Mouse (Mus musculus) right cerebral cortex, adult 2 months (tissue): ENCODE measurements around the gene Fam243.

Experiments used
- DNase-seq, 2 experiments: peaks; one replicate each; pipeline ENCODE4 v3.0.0; 2021 to 2022; ENCODE audit warnings: low spot score in 2 of 2

Fam243 gene

GRCm38 (mm10) chr16:92321341-92321740, at the start of gene Fam243:
Fam243 (minus strand) TSS chr16:92321441.
- no peak for DNase-seq

GRCm38 (mm10) chr16:92369260-92369659, 48.0 kb upstream of the Fam243 start:
- no peak for DNase-seq

- DNase-seq: no peak
These were observed 44.2 kb upstream of the Fam243 start for GRCm38 (mm10) chr16:92365477-92365876.

- DNase-seq: no peak
These were observed 39.5 kb upstream of the Fam243 start for GRCm38 (mm10) chr16:92360711-92361110.

GRCm38 (mm10) chr16:92359229-92359628, 38.0 kb upstream of the Fam243 start, which contains the start of gene Kcne1:
Kcne1 (minus strand) TSS chr16:92359468.
- no peak for DNase-seq

GRCm38 (mm10) chr16:92358734-92359133, 37.5 kb upstream of the Fam243 start:
- no peak for DNase-seq

- DNase-seq: no peak
These were observed 36.3 kb upstream of the Fam243 start for GRCm38 (mm10) chr16:92357566-92357965.

- no peak for DNase-seq
These were observed 35.8 kb upstream of the Fam243 start for GRCm38 (mm10) chr16:92357023-92357422.

- DNase-seq: no peak
These were observed 34.7 kb upstream of the Fam243 start for GRCm38 (mm10) chr16:92355982-92356381.

- no peak for DNase-seq
These were observed 34.1 kb upstream of the Fam243 start for GRCm38 (mm10) chr16:92355366-92355765.

- no peak for DNase-seq
These were observed 32.7 kb upstream of the Fam243 start for GRCm38 (mm10) chr16:92353897-92354296.

GRCm38 (mm10) chr16:92353295-92353694, 32.1 kb upstream of the Fam243 start:
- DNase-seq: no peak

- no peak for DNase-seq
These were observed 27.7 kb upstream of the Fam243 start for GRCm38 (mm10) chr16:92348941-92349340.

GRCm38 (mm10) chr16:92346297-92346916, 25.2 kb upstream of the Fam243 start:
- no peak for DNase-seq

GRCm38 (mm10) chr16:92345177-92345576, 23.9 kb upstream of the Fam243 start:
- no peak for DNase-seq

- DNase-seq: peak; percentile 77 to 83
These were observed 19.6 kb upstream of the Fam243 start for GRCm38 (mm10) chr16:92340612-92341511.

- peak; percentile 78 to 81 for DNase-seq
These were observed 15.0 kb upstream of the Fam243 start for GRCm38 (mm10) chr16:92336280-92336679.

- DNase-seq: no peak
These were observed 13.4 kb upstream of the Fam243 start for GRCm38 (mm10) chr16:92334600-92334999.

- no peak for DNase-seq
These were observed 9.7 kb upstream of the Fam243 start for GRCm38 (mm10) chr16:92330966-92331365.

- no peak for DNase-seq
These were observed 6.7 kb upstream of the Fam243 start for GRCm38 (mm10) chr16:92327911-92328310.

- no peak for DNase-seq
These were observed 3.8 kb upstream of the Fam243 start for GRCm38 (mm10) chr16:92325062-92325406.

- no peak for DNase-seq
These were observed 3.2 kb upstream of the Fam243 start for GRCm38 (mm10) chr16:92324309-92325061.
